Mouse (Mus musculus) right cerebral cortex, postnatal 14 days (tissue): ENCODE data around the gene Gm10358.
"Not testable (repeated sequence)": the region's sequence is repeated elsewhere in the genome, so short reads cannot be mapped to it uniquely, and the experiment has no call there.

Experiments
- DNase-seq: peaks from one replicate; pipeline ENCODE4 v3.0.0; 2022

Gm10358 gene

GRCm38 (mm10) chr8:75406489-75406888, at the start of gene Gm10358:
Gm10358 (minus strand) TSS chr8:75406589.
- DNase-seq: no peak

DNA sequence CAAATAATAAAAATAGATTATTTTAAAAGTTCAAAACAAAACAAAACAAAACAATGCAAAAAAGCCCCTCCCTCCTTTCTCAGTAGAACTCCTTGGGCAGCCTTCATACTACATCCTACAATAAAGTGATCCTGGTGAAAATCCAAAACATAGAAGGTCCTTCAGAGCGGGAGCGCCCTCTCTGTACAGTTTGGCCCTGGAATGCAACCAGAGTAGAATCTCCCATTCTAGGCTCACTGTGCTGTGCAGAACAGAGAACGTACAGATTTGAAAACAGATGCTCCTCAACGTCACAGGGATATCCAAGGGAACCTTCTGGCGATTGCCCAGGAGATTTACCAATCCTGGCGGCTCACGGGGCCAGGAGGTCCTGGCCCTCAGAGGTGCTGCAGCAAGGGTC, 42.0 kb upstream of the Gm10358 start, which contains the start of gene Iqcm:
Gene Iqcm, plus strand, starts transcription at position 301 of the 400 bp plus-strand sequence.
- DNase-seq: no peak

GRCm38 (mm10) chr8:75415696-75416095, 9.3 kb upstream of the Gm10358 start:
- not testable (repeated sequence) for DNase-seq

DNA sequence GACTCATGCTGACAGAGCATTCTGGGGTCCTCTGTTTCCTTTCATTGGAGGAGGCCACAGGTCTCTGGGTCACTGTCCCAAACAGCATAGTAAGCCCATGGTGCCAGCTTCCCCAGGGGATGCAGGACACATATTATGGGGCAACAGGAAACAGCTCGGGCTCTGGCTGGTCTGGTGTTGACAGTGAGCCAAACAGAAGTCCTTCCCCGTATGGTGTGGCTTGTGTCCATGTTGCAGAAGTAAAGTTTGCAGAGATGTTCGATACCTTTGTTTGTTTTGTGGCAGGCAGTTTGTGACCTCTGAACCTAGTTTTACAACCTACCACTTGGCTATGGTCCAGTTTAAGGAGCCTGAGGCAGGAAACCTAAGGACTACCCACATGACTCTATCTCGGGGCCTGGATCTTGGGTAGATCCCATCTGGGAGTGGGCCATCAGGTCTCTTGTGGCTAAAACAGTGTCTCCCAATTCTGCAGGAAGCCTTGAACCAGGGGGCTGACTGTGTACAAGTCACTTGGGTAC, 21.6 kb downstream of the Gm10358 start:
- DNase-seq: no peak

DNA sequence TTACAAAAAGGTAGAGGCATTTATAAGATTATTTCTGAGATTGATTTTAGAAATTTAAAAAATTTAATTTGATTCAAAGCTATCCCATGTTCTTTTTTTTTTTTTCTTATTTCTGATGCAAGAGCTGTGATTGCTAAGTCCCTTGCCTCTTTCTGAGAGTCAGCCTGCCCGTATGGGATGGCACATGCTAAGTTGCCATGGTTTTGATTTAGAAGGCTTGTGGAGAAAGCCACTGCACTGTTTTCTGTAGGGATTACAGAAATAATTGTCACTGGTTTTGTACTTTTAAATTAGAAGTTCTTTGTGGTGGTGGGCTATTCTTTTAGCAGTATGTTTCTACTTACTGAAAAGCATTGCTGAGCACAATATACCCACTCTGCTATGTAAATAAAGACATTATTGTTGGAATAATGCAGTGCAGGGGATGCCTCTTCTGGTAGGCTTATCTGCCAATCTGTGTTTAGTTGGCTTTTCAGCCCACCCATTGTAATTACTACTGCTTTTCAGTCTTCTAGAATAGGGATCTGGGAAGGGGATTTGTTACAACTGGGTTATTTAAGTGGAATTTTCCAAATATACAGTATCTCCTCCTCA, 30.8 kb downstream of the Gm10358 start:
- no peak for DNase-seq

- DNase-seq: no peak
These were observed 34.4 kb downstream of the Gm10358 start for GRCm38 (mm10) chr8:75372006-75372405.
